ENCODE assay signal across 25 mouse cellular contexts in genomic region chr13:117940536-117941280, GRCm38 (mm10).
DNase-seq lines count a peak whose midpoint lies in the region; ATAC-seq lines count a peak whose summit lies in the region.
"Had no signal": no experiment of that assay in that cellular context is flagged by ENCODE, and none has a peak within 500 bp of the region (broad histone marks: within the 10 kb centered on the region; RNA-seq: fewer than 3 reads in every experiment).

No protein-coding gene starts in this region.

- no peaks in the 10 kb centered on the region for H3K36me3 ChIP-seq in embryonic facial prominence, embryonic 14.5 days (ENCODE audit: control insufficient read depth, insufficient read depth, low read length)
- no peaks in the 10 kb centered on the region for H3K36me3 ChIP-seq in embryonic facial prominence, embryonic 10.5 days (replicated peaks)
- no peaks in the 10 kb centered on the region for H3K36me3 ChIP-seq in forebrain, embryonic 12.5 days (replicated peaks)
- no peaks in the 10 kb centered on the region for H3K36me3 ChIP-seq in forebrain, embryonic 14.5 days (ENCODE audit: control insufficient read depth, insufficient read depth, low read length)
- H3K36me3 ChIP-seq: forebrain, embryonic 10.5 days; G1E; heart, embryonic 13.5 days; limb, embryonic 13.5 days; liver, embryonic 13.5 days; lung, embryonic 15.5 days; midbrain, embryonic 10.5 days had no signal

- intact Hi-C loops in left cerebral cortex, postnatal 4 days (cut with DNase I): no loop called here
- intact Hi-C loops in left cerebral cortex, postnatal 36 days (cut with DNase I): no loop called here

- no peak overlapping the region for H3K4me3 ChIP-seq in embryonic facial prominence, embryonic 14.5 days (ENCODE audit: low read depth, low read length)
- no peak overlapping the region for H3K4me3 ChIP-seq in embryonic facial prominence, embryonic 10.5 days
- no peak overlapping the region for H3K4me3 ChIP-seq in forebrain, embryonic 12.5 days (replicated peaks)
- no peak overlapping the region for H3K4me3 ChIP-seq in forebrain, embryonic 14.5 days (ENCODE audit: low read depth, low read length)
- H3K4me3 ChIP-seq: forebrain, embryonic 10.5 days; heart, embryonic 13.5 days; limb, embryonic 13.5 days; liver, embryonic 13.5 days; lung, embryonic 15.5 days; midbrain, embryonic 10.5 days had no signal

- no peak overlapping the region for H3K9ac ChIP-seq in embryonic facial prominence, embryonic 14.5 days (ENCODE audit: low read depth, low read length)
- no peak overlapping the region for H3K9ac ChIP-seq in forebrain, embryonic 12.5 days
- no peak overlapping the region for H3K9ac ChIP-seq in forebrain, embryonic 14.5 days (ENCODE audit: low read length)
- H3K9ac ChIP-seq: heart, embryonic 13.5 days; limb, embryonic 13.5 days; liver, embryonic 13.5 days; lung, embryonic 15.5 days had no signal

- no peak overlapping the region for H3K27ac ChIP-seq in embryonic facial prominence, embryonic 14.5 days (replicated peaks; ENCODE audit: low read depth, low read length)
- no peak overlapping the region for H3K27ac ChIP-seq in embryonic facial prominence, embryonic 10.5 days (replicated peaks)
- no peak overlapping the region for H3K27ac ChIP-seq in forebrain, embryonic 12.5 days
- H3K27ac ChIP-seq in forebrain, embryonic 14.5 days (ENCODE audit: low read depth, low read length): no peak overlapping the region
- H3K27ac ChIP-seq: forebrain, embryonic 10.5 days; heart, embryonic 13.5 days; limb, embryonic 13.5 days; liver, embryonic 13.5 days; lung, embryonic 15.5 days; midbrain, embryonic 10.5 days had no signal

- H3K4me1 ChIP-seq in embryonic facial prominence, embryonic 14.5 days (ENCODE audit: control insufficient read depth, insufficient read depth, low read length): no peaks in the 10 kb centered on the region
- no peaks in the 10 kb centered on the region for H3K4me1 ChIP-seq in embryonic facial prominence, embryonic 10.5 days
- H3K4me1 ChIP-seq in forebrain, embryonic 12.5 days: no peaks in the 10 kb centered on the region
- H3K4me1 ChIP-seq in forebrain, embryonic 14.5 days (ENCODE audit: control insufficient read depth, insufficient read depth, low read length): no peaks in the 10 kb centered on the region
- H3K4me1 ChIP-seq: forebrain, embryonic 10.5 days; heart, embryonic 13.5 days; limb, embryonic 13.5 days; liver, embryonic 13.5 days; lung, embryonic 15.5 days; midbrain, embryonic 10.5 days had no signal

- H3K9me3 ChIP-seq in embryonic facial prominence, embryonic 14.5 days (ENCODE audit: control insufficient read depth, low read length): no peaks in the 10 kb centered on the region
- no peaks in the 10 kb centered on the region for H3K9me3 ChIP-seq in embryonic facial prominence, embryonic 10.5 days
- no peaks in the 10 kb centered on the region for H3K9me3 ChIP-seq in forebrain, embryonic 12.5 days
- no peaks in the 10 kb centered on the region for H3K9me3 ChIP-seq in forebrain, embryonic 14.5 days (replicated peaks; ENCODE audit: control insufficient read depth, low read length)
- H3K9me3 ChIP-seq: forebrain, embryonic 10.5 days; G1E; heart, embryonic 13.5 days; limb, embryonic 13.5 days; liver, embryonic 13.5 days; lung, embryonic 15.5 days; midbrain, embryonic 10.5 days had no signal

- no peak overlapping the region for H3K4me2 ChIP-seq in embryonic facial prominence, embryonic 14.5 days (ENCODE audit: low read depth, low read length)
- H3K4me2 ChIP-seq in forebrain, embryonic 12.5 days: no peak overlapping the region
- no peak overlapping the region for H3K4me2 ChIP-seq in forebrain, embryonic 14.5 days (ENCODE audit: low read length)
- H3K4me2 ChIP-seq: heart, embryonic 13.5 days; limb, embryonic 13.5 days; liver, embryonic 13.5 days; lung, embryonic 15.5 days had no signal

- ATAC-seq in embryonic facial prominence, embryonic 14.5 days (ENCODE audit: low read depth): peak; percentile 67
- no peak for ATAC-seq in forebrain, embryonic 12.5 days (ENCODE audit: low FRiP score)
- ATAC-seq in forebrain, embryonic 14.5 days: no peak
- ATAC-seq: activated CD4-positive, CD25-positive, alpha-beta regulatory T cell, adult 4 months had no signal

- DNase-seq in embryonic facial prominence, embryonic 14.5 days (ENCODE audit: low spot score): peak; percentile 4
- no peak for DNase-seq in embryonic facial prominence, embryonic 10.5 days (ENCODE audit: low spot score)
- DNase-seq in left cerebral cortex, postnatal 4 days: peak; percentile 81
- no peak for DNase-seq in left cerebral cortex, postnatal 36 days (ENCODE audit: low spot score in 2 of 2)
- peak; percentile 96 for DNase-seq in cerebellum, adult 9-11 months
- DNase-seq in adipocyte (ENCODE audit: low spot score): no peak
- DNase-seq in forebrain, embryonic 14.5 days (ENCODE audit: low spot score): no peak
- DNase-seq: adrenal gland, postnatal 36 days; gastrocnemius, postnatal 10 days; heart, adult 11 months; kidney, adult 9 months; kidney, postnatal 36 days; layer of hippocampus, adult 9-11 months; liver, embryonic 13.5 days; lung, postnatal 4 days; spleen, adult 18-20 months; thymus, postnatal 25 days had no signal

- WGBS in embryonic facial prominence, embryonic 14.5 days: 89% methylated on average over 8 of the region's 8 CpGs
- WGBS in embryonic facial prominence, embryonic 10.5 days: 91% methylated on average over 8 of the region's 8 CpGs
- 90% methylated on average over 8 of the region's 8 CpGs for WGBS in forebrain, embryonic 12.5 days
- WGBS in forebrain, embryonic 14.5 days: 86% methylated on average over 8 of the region's 8 CpGs

- H3K27me3 ChIP-seq in embryonic facial prominence, embryonic 14.5 days (replicated peaks; ENCODE audit: control insufficient read depth, insufficient read depth, low read length): no peaks in the 10 kb centered on the region
- H3K27me3 ChIP-seq in embryonic facial prominence, embryonic 10.5 days (replicated peaks; ENCODE audit: low read depth, poor library complexity, severe bottlenecking): no peaks in the 10 kb centered on the region
- H3K27me3 ChIP-seq in forebrain, embryonic 12.5 days: no peaks in the 10 kb centered on the region
- no peaks in the 10 kb centered on the region for H3K27me3 ChIP-seq in forebrain, embryonic 14.5 days (replicated peaks; ENCODE audit: control insufficient read depth, insufficient read depth, low read length)
- H3K27me3 ChIP-seq: heart, embryonic 13.5 days; limb, embryonic 13.5 days; liver, embryonic 13.5 days; lung, embryonic 15.5 days had no signal

Comparison
In these comparisons a context has a peak if more than half of its experiments do, and no peak if none do; other contexts are left out.
1. DNase-seq: peak in embryonic facial prominence, embryonic 14.5 days (single experiment), left cerebral cortex, postnatal 4 days (single experiment) and cerebellum, adult 9-11 months (single experiment); none in embryonic facial prominence, embryonic 10.5 days (single experiment), left cerebral cortex, postnatal 36 days (0 of 2), adipocyte (single experiment) and forebrain, embryonic 14.5 days (single experiment).